Mouse (Mus musculus) MEL (cell line): ENCODE measurements around the gene Gm45234. TPM values are rescaled to one million over a fixed set of nuclear protein-coding genes. Genes with fewer than 3 reads are reported as not detected.

ENCODE experiments used
- DNase-seq: peaks from one replicate; pipeline ENCODE4 v3.0.0; 2011; ENCODE audit warnings: low read depth, low spot score
- H3K27ac ChIP-seq: 2 replicates; pipeline ENCODE4 v1.5.1; 2012; ENCODE audit warnings: low read depth, mild to moderate bottlenecking, control low read depth, low read length, moderate library complexity; ENCODE audit not compliant: control insufficient read depth
- H3K27me3 ChIP-seq, 2 experiments: fragments of 150-350 bp in 1 of 2; sonication (generic) in 1 of 2; 2 replicates each; pipeline ENCODE4 v1.6.1; 2012; ENCODE audit warnings: low read length in 2 of 2, mild to moderate bottlenecking in 2 of 2, improper control_type of control experiment in 1 of 2, moderate library complexity in 1 of 2; ENCODE audit not compliant: insufficient read depth in 2 of 2, control insufficient read depth in 1 of 2
- H3K36me3 ChIP-seq, 2 experiments: 2 replicates each; pipeline ENCODE4 v1.6.1; 2012 to 2014; ENCODE audit warnings: low read length in 2 of 2, improper control_type of control experiment in 1 of 2, inconsistent platforms in 1 of 2, mild to moderate bottlenecking in 1 of 2; ENCODE audit not compliant: insufficient read depth in 2 of 2, control insufficient read depth in 1 of 2
- H3K4me1 ChIP-seq, 2 experiments: fragments of 150-350 bp in 1 of 2; sonication (generic) in 1 of 2; 2 replicates each; pipeline ENCODE4 v1.6.1; 2012; ENCODE audit warnings: low read length in 2 of 2, improper control_type of control experiment in 1 of 2, mild to moderate bottlenecking in 1 of 2; ENCODE audit not compliant: insufficient read depth in 2 of 2, control insufficient read depth in 1 of 2
- H3K4me3 ChIP-seq, 2 experiments: fragments of 150-350 bp in 1 of 2; sonication (generic) in 1 of 2; 2 replicates each; pipeline ENCODE4 v1.5.1; 2012; ENCODE audit warnings: low read depth in 2 of 2, low read length in 2 of 2, mild to moderate bottlenecking in 2 of 2, moderate library complexity in 2 of 2, control low read depth in 1 of 2, improper control_type of control experiment in 1 of 2; ENCODE audit not compliant: control insufficient read depth in 1 of 2, insufficient read depth in 1 of 2
- H3K79me2 ChIP-seq: 2 replicates; pipeline ENCODE4 v1.6.1; 2012; ENCODE audit warnings: mild to moderate bottlenecking, low read length, moderate library complexity; ENCODE audit not compliant: control insufficient read depth, poor library complexity, insufficient read depth
- H3K9ac ChIP-seq: 2 replicates; pipeline ENCODE4 v1.6.1; 2012; ENCODE audit warnings: low read depth, mild to moderate bottlenecking, control low read depth, low read length, moderate library complexity; ENCODE audit not compliant: control insufficient read depth, poor library complexity, severe bottlenecking
- H3K9me3 ChIP-seq: fragments of 150-350 bp; sonication (generic); replicated peaks from 2 replicates; pipeline ENCODE4 v1.6.1; 2012; ENCODE audit warnings: mild to moderate bottlenecking, low read length, improper control_type of control experiment, moderate library complexity; ENCODE audit not compliant: insufficient read depth
- E2F4 ChIP-seq: IDR thresholded peaks from 2 replicates; pipeline ENCODE4 v1.6.1; 2011; ENCODE audit warnings: low read depth, low read length, improper control_type of control experiment, borderline replicate concordance
- ELF1 ChIP-seq: IDR thresholded peaks from 2 replicates; pipeline ENCODE4 v1.6.1; 2014; ENCODE audit warnings: low read depth, mild to moderate bottlenecking, inconsistent platforms, low read length, improper control_type of control experiment, moderate library complexity
- GABPA ChIP-seq: IDR thresholded peaks from 2 replicates; pipeline ENCODE4 v1.6.1; 2012; ENCODE audit warnings: low read depth, mild to moderate bottlenecking, inconsistent platforms, low read length, improper control_type of control experiment, moderate library complexity
- GATA1 ChIP-seq: IDR thresholded peaks from 2 replicates; pipeline ENCODE4 v1.6.1; 2011; ENCODE audit warnings: low read depth, low read length, improper control_type of control experiment
- HCFC1 ChIP-seq: IDR thresholded peaks from 2 replicates; pipeline ENCODE4 v1.6.1; 2012; ENCODE audit warnings: low read depth, mild to moderate bottlenecking, inconsistent platforms, low read length, improper control_type of control experiment, moderate library complexity
- KAT2A ChIP-seq: conservative IDR thresholded peaks from 2 replicates; pipeline ENCODE4 v1.6.1; 2012; ENCODE audit warnings: low read depth, low read length, improper control_type of control experiment, inconsistent platforms
- MAX ChIP-seq: IDR thresholded peaks from 2 replicates; pipeline ENCODE4 v1.6.1; 2011; ENCODE audit warnings: low read length, improper control_type of control experiment
- MAZ ChIP-seq: IDR thresholded peaks from 2 replicates; pipeline ENCODE4 v1.6.1; 2012; ENCODE audit warnings: low read depth, mild to moderate bottlenecking, inconsistent platforms, low read length, improper control_type of control experiment
- MEF2A ChIP-seq: IDR thresholded peaks from 2 replicates; pipeline ENCODE4 v1.6.1; 2014; ENCODE audit warnings: low read depth, mild to moderate bottlenecking, inconsistent platforms, low read length, improper control_type of control experiment; ENCODE audit not compliant: poor library complexity, insufficient replicate concordance, severe bottlenecking; ENCODE audit errors: extremely low read depth
- MXI1 ChIP-seq: IDR thresholded peaks from 2 replicates; pipeline ENCODE4 v1.6.1; 2011; ENCODE audit warnings: mild to moderate bottlenecking, low read depth, low read length, improper control_type of control experiment
- NRF1 ChIP-seq: IDR thresholded peaks from 2 replicates; pipeline ENCODE4 v1.6.1; 2014; ENCODE audit warnings: low read depth, mild to moderate bottlenecking, inconsistent platforms, low read length, improper control_type of control experiment, moderate library complexity; ENCODE audit not compliant: poor library complexity, insufficient read depth, severe bottlenecking
- POLR2AphosphoS2 ChIP-seq: IDR thresholded peaks from 2 replicates; pipeline ENCODE4 v1.6.1; 2011; ENCODE audit warnings: low read length, improper control_type of control experiment
- POLR2AphosphoS5 ChIP-seq: IDR thresholded peaks from 2 replicates; pipeline ENCODE4 v1.6.1; 2012; ENCODE audit warnings: low read depth, borderline replicate concordance, mild to moderate bottlenecking, inconsistent platforms, low read length, moderate library complexity, mixed read lengths
- SIN3A ChIP-seq: IDR thresholded peaks from 2 replicates; pipeline ENCODE4 v1.6.1; 2012; ENCODE audit warnings: low read length, improper control_type of control experiment, inconsistent platforms
- TAL1 ChIP-seq: IDR thresholded peaks from 2 replicates; pipeline ENCODE4 v1.6.1; 2012; ENCODE audit warnings: mild to moderate bottlenecking, inconsistent platforms, low read length, moderate library complexity, mixed read lengths
- TCF12 ChIP-seq: IDR thresholded peaks from 2 replicates; pipeline ENCODE4 v1.6.1; 2014; ENCODE audit warnings: low read depth, mild to moderate bottlenecking, inconsistent platforms, low read length, improper control_type of control experiment, moderate library complexity
- USF1 ChIP-seq: IDR thresholded peaks from 2 replicates; pipeline ENCODE4 v1.6.1; 2014; ENCODE audit warnings: low read depth, mild to moderate bottlenecking, inconsistent platforms, low read length, improper control_type of control experiment, moderate library complexity
- USF2 ChIP-seq, 2 experiments: IDR thresholded peaks; 2 replicates each; pipeline ENCODE4 v1.6.1; 2011 to 2012; ENCODE audit warnings: improper control_type of control experiment in 2 of 2, low read length in 2 of 2, borderline replicate concordance in 1 of 2, inconsistent platforms in 1 of 2, low read depth in 1 of 2, mild to moderate bottlenecking in 1 of 2; ENCODE audit not compliant: insufficient read depth in 1 of 2
- ZMIZ1 ChIP-seq: IDR thresholded peaks from 2 replicates; pipeline ENCODE4 v1.6.1; 2012; ENCODE audit warnings: low read depth, mild to moderate bottlenecking, inconsistent platforms, low read length, improper control_type of control experiment, moderate library complexity
- ZNF384 ChIP-seq: IDR thresholded peaks from 2 replicates; pipeline ENCODE4 v1.6.1; 2012; ENCODE audit warnings: low read depth, mild to moderate bottlenecking, inconsistent platforms, low read length, improper control_type of control experiment
- polyA plus RNA-seq, 2 experiments: library from polyadenylated mRNA; stranded (reverse) in 1 of 2; unstranded in 1 of 2; fragments of >175 nt in 1 of 2; fragments of >200 nt in 1 of 2; gene quantifications; 2 replicates each; pipeline versions ENCODE4 v1.2.1 to v1.2.4; 2012; ENCODE audit warnings: low replicate concordance in 2 of 2, low read depth in 1 of 2; ENCODE audit not compliant: insufficient read length in 2 of 2, insufficient read depth in 1 of 2, missing spikeins in 1 of 2
- total RNA-seq: library from RNA; depleted of rRNA; stranded (reverse); fragments of 300-350 nt; gene quantifications from 2 replicates; pipeline ENCODE4 v1.2.3, GENCODE M21; 2012

Gm45234 gene
- total and polyA plus RNA-seq, 3 experiments: 0.15 TPM; not detected in 2

DNA sequence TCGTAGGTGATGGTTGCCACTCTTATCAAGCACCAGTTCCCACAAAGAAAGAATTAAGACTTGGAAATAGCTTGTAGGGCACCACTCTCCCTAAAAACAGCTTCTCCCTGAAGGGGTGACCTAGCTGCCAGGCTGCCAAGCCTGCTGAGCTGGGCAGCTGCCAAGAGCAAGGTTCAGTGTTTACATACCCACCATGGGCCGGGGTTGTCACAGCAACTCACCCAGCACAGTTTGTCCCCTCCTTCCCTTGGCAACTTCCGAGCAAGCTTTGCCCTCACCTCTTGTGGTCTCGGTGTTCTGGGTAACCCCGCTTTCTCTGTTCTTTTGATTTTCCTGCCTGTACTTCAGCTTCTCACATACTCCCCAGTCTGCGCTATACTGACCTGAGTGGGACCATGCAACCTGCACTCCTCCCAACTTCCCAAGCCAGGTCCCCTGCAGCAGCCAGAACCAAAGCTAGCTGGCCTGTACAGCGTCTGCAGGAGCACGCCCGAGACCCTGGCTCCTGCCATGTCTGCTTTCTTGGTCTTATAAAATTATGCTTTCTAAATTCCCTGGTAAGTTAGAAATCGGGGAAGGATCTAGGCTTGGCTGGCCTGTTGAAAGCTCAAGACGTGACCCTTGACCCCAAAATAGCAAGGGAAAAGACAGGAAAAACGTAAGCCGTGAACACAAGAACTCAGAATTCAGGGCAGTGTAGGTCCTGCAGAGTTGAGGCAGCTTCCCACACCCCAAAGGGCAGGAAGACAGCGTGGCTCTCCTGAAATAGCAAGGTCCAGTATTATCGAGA is 61.5 kb downstream of the Gm45234 start:
- no peak overlapping the region for H3K27ac ChIP-seq
- H3K36me3 ChIP-seq: peaks cover 2 to 14% of the 10 kb centered on the region in 2 experiments; a peak in 3 of 4 replicates
- H3K27me3 ChIP-seq: no peaks in the 10 kb centered on the region
- peaks cover 8% of the 10 kb centered on the region for H3K79me2 ChIP-seq
- no peak overlapping the region for H3K9ac ChIP-seq
- DNase-seq: no peak
- H3K9me3 ChIP-seq: no peaks in the 10 kb centered on the region
- TF ChIP-seq POLR2AphosphoS5 (no peak), MAX (no peak), HCFC1 (no peak), POLR2AphosphoS2 (no peak), MEF2A (no peak), MAZ (no peak), USF2 (IDR thresholded peaks at IDR 0.05; ENCODE audit: borderline replicate concordance in 1 of 2, insufficient read depth in 1 of 2, low read depth in 1 of 2, low read length in 2 of 2) (no peak), ZMIZ1 (no peak), GABPA (no peak), ELF1 (no peak), NRF1 (no peak), ZNF384 (no peak), E2F4 (no peak), MXI1 (no peak), TAL1 (no peak), USF1 (no peak)
- TF ChIP-seq, all 39 proteins: peak for 0
- Histone ChIP-seq H3K4me1 (peaks cover 0 to 2% of the 10 kb centered on the region in 2 experiments; a peak in 2 of 4 replicates), H3K4me3 (no peak overlapping the region)

DNA sequence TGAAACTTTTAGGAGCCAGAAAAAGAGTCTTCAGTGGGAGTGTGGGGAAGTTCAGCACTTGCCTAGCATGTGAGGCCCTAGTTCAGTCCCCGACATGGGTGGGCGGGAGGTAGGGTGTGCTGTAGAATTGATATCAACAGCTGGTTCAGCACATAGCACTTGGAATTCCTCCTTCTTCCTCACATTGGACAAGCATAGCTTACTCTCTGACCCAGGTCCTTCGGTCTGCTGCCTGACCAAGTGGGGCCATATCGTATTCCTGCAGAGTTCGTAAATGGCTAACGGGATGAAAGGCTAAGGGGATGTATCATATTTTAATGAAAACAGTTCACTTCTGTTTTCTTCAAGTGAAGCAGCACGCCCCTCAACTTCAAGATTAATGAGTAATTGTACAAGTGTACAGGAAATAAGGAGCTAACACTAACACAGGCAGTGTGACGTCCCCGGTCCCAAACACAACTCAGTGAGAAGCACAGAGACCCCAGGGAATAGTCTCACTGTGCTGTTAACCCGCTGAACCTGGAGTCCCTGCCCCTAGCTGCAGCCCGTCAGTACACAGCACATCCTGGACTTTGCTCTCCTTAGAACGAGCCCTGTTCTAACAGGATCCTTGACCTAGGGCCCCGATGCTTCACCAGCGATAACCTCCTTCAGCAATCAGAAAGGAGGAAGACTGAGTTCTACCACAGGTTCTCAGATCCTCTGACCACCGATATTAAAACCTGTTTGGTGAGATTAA is 62.4 kb downstream of the Gm45234 start:
- Histone ChIP-seq H3K9ac (no peak overlapping the region), H3K36me3 (peaks cover 4 to 16% of the 10 kb centered on the region in 2 experiments), H3K27ac (no peak overlapping the region), H3K27me3 (no peaks in the 10 kb centered on the region), H3K79me2 (peaks cover 17% of the 10 kb centered on the region), H3K4me3 (no peak overlapping the region), H3K4me1 (peaks cover 3 to 6% of the 10 kb centered on the region in 2 experiments), H3K9me3 (no peaks in the 10 kb centered on the region)
- no peak for TF ChIP-seq MAX
- TF ChIP-seq TCF12: no peak
- TF ChIP-seq MXI1: no peak
- no peak for TF ChIP-seq KAT2A
- no peak for TF ChIP-seq SIN3A
- no peak for TF ChIP-seq GATA1
- peak; percentile 16 for DNase-seq
